Comparison of ENCODE assay signal across 8 mouse cellular contexts in the genomic region with DNA sequence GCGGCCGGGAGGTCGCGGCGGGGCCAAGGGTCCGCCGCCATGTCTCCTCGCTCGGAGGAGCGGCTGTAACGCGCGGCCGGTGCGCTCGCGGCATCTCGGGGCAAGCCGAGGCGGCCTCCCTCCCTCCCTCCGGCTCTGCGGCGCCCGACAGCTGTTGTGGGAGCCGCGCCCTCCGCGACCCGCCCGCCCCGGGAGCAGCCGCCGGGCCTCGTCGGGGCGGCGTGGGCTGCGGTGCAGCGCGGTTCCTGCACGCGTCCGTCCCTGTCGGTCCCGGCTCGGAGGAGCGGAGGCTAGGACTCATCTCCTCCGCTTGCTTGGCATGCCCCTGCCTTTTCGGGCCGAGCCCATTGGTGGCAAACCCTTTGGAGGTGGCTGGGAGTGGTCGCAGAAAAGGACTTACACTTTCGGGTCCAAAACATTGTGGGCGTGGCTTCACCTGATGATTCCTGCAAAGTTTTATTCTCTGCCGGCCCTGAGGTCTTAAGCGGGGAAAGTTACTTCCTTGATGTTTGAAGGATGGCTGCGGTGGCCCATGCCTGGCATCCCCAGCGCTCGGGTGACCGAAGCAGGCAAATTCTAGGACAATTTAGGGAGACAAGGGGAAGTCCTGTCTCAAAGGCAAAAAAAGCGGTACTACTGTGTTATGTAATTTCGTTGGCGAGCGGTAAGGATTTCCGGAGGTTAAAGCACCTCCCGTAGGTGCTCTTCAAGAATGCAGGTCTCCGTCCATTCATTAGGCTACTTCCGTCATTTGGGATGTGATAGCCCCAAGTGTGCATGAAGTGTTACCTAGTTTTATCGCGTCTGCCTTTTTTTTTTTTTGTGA. TPM values are rescaled to one million over a fixed set of nuclear protein-coding genes. Genes with fewer than 3 reads are reported as not detected.
A peak's percentile ranks its signal among the peaks of the same experiment; 100 is the strongest.
DNase-seq lines count a peak whose midpoint lies in the region; ATAC-seq and TF ChIP-seq lines count a peak whose summit lies in the region.

No protein-coding gene starts in this region.

- no peak for TF ChIP-seq CTCF in brain, embryonic 14.5 days (IDR thresholded peaks at IDR 0.05; ENCODE audit: borderline replicate concordance, extremely low read depth, insufficient read depth, insufficient read length)
- TF ChIP-seq CTCF in liver, adult 2 months (IDR thresholded peaks at IDR 0.05; ENCODE audit: low read depth, low read length): no peak
- no peak for TF ChIP-seq CTCF in stomach, postnatal 0 days (IDR thresholded peaks at IDR 0.05; ENCODE audit: low read depth)

- H3K36me3 ChIP-seq in forebrain, embryonic 16.5 days (ENCODE audit: control insufficient read depth, insufficient read depth): no peaks in the 10 kb centered on the region
- no peaks in the 10 kb centered on the region for H3K36me3 ChIP-seq in liver, adult 2 months (ENCODE audit: control insufficient read depth, insufficient read depth, low read length)
- no peaks in the 10 kb centered on the region for H3K36me3 ChIP-seq in midbrain, embryonic 16.5 days (ENCODE audit: control insufficient read depth, insufficient read depth, low read length)
- H3K36me3 ChIP-seq in stomach, postnatal 0 days (ENCODE audit: control insufficient read depth, insufficient read depth, low read length): no peaks in the 10 kb centered on the region

- H3K9me3 ChIP-seq in forebrain, embryonic 16.5 days (ENCODE audit: control insufficient read depth, low read length): no peaks in the 10 kb centered on the region
- H3K9me3 ChIP-seq in midbrain, embryonic 16.5 days (replicated peaks; ENCODE audit: control insufficient read depth, low read length, poor library complexity, severe bottlenecking): 0 out of 2 replicates have a peak, but pooled peaks cover 2% of the 10 kb centered on the region
- no peaks in the 10 kb centered on the region for H3K9me3 ChIP-seq in stomach, postnatal 0 days (ENCODE audit: control insufficient read depth, low read length)

- TF ChIP-seq EP300 in stomach, postnatal 0 days (optimal IDR thresholded peaks at IDR 0.05): no peak

- H3K4me3 ChIP-seq in forebrain, embryonic 16.5 days (replicated peaks; ENCODE audit: low read length): peak overlapping the region; percentile 97
- peak overlapping the region; percentile 100 for H3K4me3 ChIP-seq in liver, adult 2 months (ENCODE audit: insufficient read depth, low read depth, low read length)
- peak overlapping the region; percentile 98 for H3K4me3 ChIP-seq in midbrain, embryonic 16.5 days (ENCODE audit: low read depth, low read length)
- H3K4me3 ChIP-seq in stomach, postnatal 0 days (ENCODE audit: low read depth, low read length): peak overlapping the region; percentile 88

- peak; percentile 41 to 69 for DNase-seq in thymus, adult 18-20 months
- DNase-seq in thymus, postnatal 14 days: no peak
- peak; percentile 56 for DNase-seq in brain, embryonic 14.5 days (ENCODE audit: low read depth)
- peak; percentile 70 for DNase-seq in liver, adult 2 months (ENCODE audit: extremely low read depth, low read depth, low spot score)
- DNase-seq in stomach, postnatal 0 days (ENCODE audit: low spot score): peak; percentile 57

- ATAC-seq in forebrain, embryonic 16.5 days: peak; percentile 66; the same call in 1 of the 2 replicates
- peak; percentile 34 for ATAC-seq in inflammation-experienced regulatory T-cells, adult 6 months
- peak; percentile 73; the same call in 1 of the 2 replicates for ATAC-seq in midbrain, embryonic 16.5 days
- peak; percentile 67 for ATAC-seq in stomach, postnatal 0 days (ENCODE audit: low FRiP score, low TSS enrichment)

- H3K27me3 ChIP-seq in forebrain, embryonic 16.5 days (replicated peaks; ENCODE audit: control insufficient read depth, insufficient read depth, low read length): no peaks in the 10 kb centered on the region
- no peaks in the 10 kb centered on the region for H3K27me3 ChIP-seq in liver, adult 2 months (ENCODE audit: control insufficient read depth, insufficient read depth, low read length)
- H3K27me3 ChIP-seq in midbrain, embryonic 16.5 days (ENCODE audit: control insufficient read depth, insufficient read depth, low read depth, low read length): no peaks in the 10 kb centered on the region
- no peaks in the 10 kb centered on the region for H3K27me3 ChIP-seq in stomach, postnatal 0 days (ENCODE audit: control insufficient read depth, insufficient read depth, low read length)

- under 1% methylated on average over 51 of the region's 69 CpGs for WGBS in forebrain, embryonic 16.5 days
- WGBS in liver, adult 2 months: under 1% methylated on average over 57 of the region's 69 CpGs
- 2% methylated on average over 50 of the region's 69 CpGs for WGBS in midbrain, embryonic 16.5 days
- under 1% methylated on average over 46 of the region's 69 CpGs for WGBS in stomach, postnatal 0 days

- peaks cover 42% of the 10 kb centered on the region for H3K79me2 ChIP-seq in liver, adult 2 months (ENCODE audit: control insufficient read depth, insufficient read depth, low read length)

- H3K27ac ChIP-seq in forebrain, embryonic 16.5 days (ENCODE audit: low read length): peak overlapping the region; percentile 93
- peak overlapping the region; percentile 91 for H3K27ac ChIP-seq in liver, adult 2 months (replicated peaks; ENCODE audit: insufficient read depth, low read depth, low read length)
- H3K27ac ChIP-seq in midbrain, embryonic 16.5 days (ENCODE audit: low read length): peak overlapping the region; percentile 97
- H3K27ac ChIP-seq in stomach, postnatal 0 days (replicated peaks): peak overlapping the region; percentile 98

- TF ChIP-seq POLR2A in brain, embryonic 14.5 days (IDR thresholded peaks at IDR 0.05; ENCODE audit: borderline replicate concordance, extremely low read depth, insufficient read depth, insufficient read length, poor library complexity, severe bottlenecking): no peak
- TF ChIP-seq POLR2A in liver, adult 2 months (IDR thresholded peaks at IDR 0.05; ENCODE audit: extremely low read depth, insufficient read depth, low read length): no peak

- H3K4me2 ChIP-seq in forebrain, embryonic 16.5 days (ENCODE audit: low read length): peak overlapping the region; percentile 90
- H3K4me2 ChIP-seq in midbrain, embryonic 16.5 days (ENCODE audit: low read length): peak overlapping the region; percentile 89
- peak overlapping the region; percentile 82 for H3K4me2 ChIP-seq in stomach, postnatal 0 days (replicated peaks; ENCODE audit: low read depth)

- H3K9ac ChIP-seq in forebrain, embryonic 16.5 days (replicated peaks; ENCODE audit: low read depth, low read length): peak overlapping the region; percentile 99
- peak overlapping the region; percentile 93 for H3K9ac ChIP-seq in liver, adult 2 months (ENCODE audit: low read depth, low read length)
- peak overlapping the region; percentile 97 for H3K9ac ChIP-seq in midbrain, embryonic 16.5 days (ENCODE audit: low read depth, low read length)
- peak overlapping the region; percentile 95 for H3K9ac ChIP-seq in stomach, postnatal 0 days (ENCODE audit: low read length)

- peaks cover 18% of the 10 kb centered on the region for H3K4me1 ChIP-seq in forebrain, embryonic 16.5 days (replicated peaks; ENCODE audit: control insufficient read depth, insufficient read depth, low read length)
- H3K4me1 ChIP-seq in liver, adult 2 months (ENCODE audit: control insufficient read depth, insufficient read depth, low read length): peaks cover 8% of the 10 kb centered on the region; the same call in 1 of the 2 replicates
- peaks cover 12% of the 10 kb centered on the region for H3K4me1 ChIP-seq in midbrain, embryonic 16.5 days (ENCODE audit: control insufficient read depth, insufficient read depth, low read length)
- H3K4me1 ChIP-seq in stomach, postnatal 0 days (replicated peaks; ENCODE audit: control insufficient read depth, insufficient read depth): no peaks in the 10 kb centered on the region

RNA-seq across cellular contexts. Expression of a gene that starts 0.7 kb away (rescaled TPM):
- polyA plus RNA-seq in brain, embryonic 14.5 days (2012; rRNA removed): 29.7 and 30.8 TPM in 2 replicates
- 38.2 and 39.7 TPM in 2 replicates for polyA plus RNA-seq in forebrain, embryonic 16.5 days (2015; fragmentation: Nextera tagmentation; extraction: Ambion mirVana)
- 10 to 100 TPM; 78.1 to 84.6 (median 80.9) TPM for polyA plus RNA-seq in inflammation-experienced regulatory T-cells, adult 6 months (2017; shearing (Covaris generic))
- total RNA-seq in liver, adult 2 months (2014; rRNA removed): 22.9 and 26.8 TPM in 2 replicates
- polyA plus RNA-seq in liver, adult 2 months (2012; rRNA removed): 2.7 and 3.1 TPM in 2 replicates
- 32.7 and 37.7 TPM in 2 replicates for polyA plus RNA-seq in midbrain, embryonic 16.5 days (2015; fragmentation: Nextera tagmentation; extraction: Ambion mirVana)
- 12.4 and 17.9 TPM in 2 replicates for polyA plus RNA-seq in stomach, postnatal 0 days (2015; fragmentation: Nextera tagmentation; extraction: Ambion mirVana)

RNA-seq across cellular contexts. Expression of a gene that starts 51.0 kb away (rescaled TPM):
- polyA plus RNA-seq in brain, embryonic 14.5 days (2012; rRNA removed): 20.5 and 26.7 TPM in 2 replicates
- polyA plus RNA-seq in forebrain, embryonic 16.5 days (2015; fragmentation: Nextera tagmentation; extraction: Ambion mirVana): 36.0 and 40.4 TPM in 2 replicates
- 10 to 100 TPM; 19.1 to 44.8 (median 25.6) TPM for polyA plus RNA-seq in inflammation-experienced regulatory T-cells, adult 6 months (2017; shearing (Covaris generic))
- total RNA-seq in liver, adult 2 months (2014; rRNA removed): 1.6 and 3.0 TPM in 2 replicates
- 0.81 and 1.1 TPM in 2 replicates for polyA plus RNA-seq in liver, adult 2 months (2012; rRNA removed)
- 12.4 and 15.1 TPM in 2 replicates for polyA plus RNA-seq in midbrain, embryonic 16.5 days (2015; fragmentation: Nextera tagmentation; extraction: Ambion mirVana)
- 18.9 and 19.8 TPM in 2 replicates for polyA plus RNA-seq in stomach, postnatal 0 days (2015; fragmentation: Nextera tagmentation; extraction: Ambion mirVana)
